Mouse (Mus musculus) adrenal gland (tissue): Measurements from ENCODE around the gene Uqcr11.

Experiments used
- intact Hi-C: fragments of 180-260 bp; cut with DNase I; formaldehyde crosslinking; loops from one replicate; pipeline ENCODE4 v1.15.1; 2025

Uqcr11 gene

DNA sequence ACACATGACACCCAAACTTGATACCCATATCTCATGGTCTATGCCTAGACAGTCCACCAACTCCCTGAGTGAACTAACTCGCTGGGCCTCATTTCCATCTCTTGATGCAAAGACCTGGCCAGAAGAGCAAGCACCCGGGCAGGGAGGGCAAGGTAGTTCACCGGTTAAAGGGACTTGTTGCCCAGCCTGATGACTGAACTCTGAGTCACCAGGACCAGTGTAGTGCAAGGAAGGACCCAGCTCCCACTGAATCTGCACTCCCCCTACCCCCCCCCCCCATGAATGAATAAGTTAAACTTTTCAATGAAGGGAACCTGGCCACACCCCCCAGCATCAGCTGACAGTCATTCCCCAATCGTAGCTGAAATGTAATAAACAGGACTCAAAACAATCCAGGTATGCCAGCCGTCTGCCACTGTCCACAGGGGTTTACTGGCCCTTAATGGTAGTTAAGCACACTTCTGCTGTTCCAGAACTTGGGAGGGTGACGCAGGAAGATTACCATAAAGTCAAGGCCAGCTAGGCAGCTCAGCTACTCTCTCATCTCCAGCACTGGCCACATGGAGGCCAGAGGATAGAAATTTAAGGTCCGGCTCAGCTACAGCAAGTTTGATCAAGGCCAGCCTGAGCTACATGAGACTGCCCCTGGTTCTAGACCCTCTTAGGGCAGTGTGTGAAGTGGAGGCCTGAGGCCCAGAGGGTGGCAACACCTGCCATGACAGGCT lies 23.8 kb downstream of the Uqcr11 start:
- intact Hi-C loops, result no loop called here

DNA sequence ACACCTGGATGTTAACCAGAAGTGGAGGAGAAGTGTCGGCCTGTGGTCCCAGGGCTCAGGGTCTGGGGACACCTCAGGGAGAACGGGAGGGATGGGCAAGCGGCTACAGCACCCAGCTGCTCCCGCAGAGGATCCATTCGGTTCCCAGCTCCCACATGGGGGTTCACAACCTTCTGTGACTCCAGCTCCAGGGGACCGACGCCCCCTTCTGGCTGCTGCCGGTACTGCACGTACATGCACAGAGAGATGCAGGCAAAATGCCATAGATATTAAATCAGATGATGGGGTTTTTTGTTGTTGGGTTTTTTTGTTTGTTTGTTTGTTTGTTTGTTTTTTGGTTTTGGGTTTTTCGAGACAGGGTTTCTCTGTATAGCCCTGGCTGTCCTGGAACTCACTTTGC lies 28.9 kb downstream of the Uqcr11 start:
- intact Hi-C loops, result loop anchor here (5.0 kb wide), 3 partner anchors 55 to 180 kb away; partner anchors contain the start of gene Tcf3

DNA sequence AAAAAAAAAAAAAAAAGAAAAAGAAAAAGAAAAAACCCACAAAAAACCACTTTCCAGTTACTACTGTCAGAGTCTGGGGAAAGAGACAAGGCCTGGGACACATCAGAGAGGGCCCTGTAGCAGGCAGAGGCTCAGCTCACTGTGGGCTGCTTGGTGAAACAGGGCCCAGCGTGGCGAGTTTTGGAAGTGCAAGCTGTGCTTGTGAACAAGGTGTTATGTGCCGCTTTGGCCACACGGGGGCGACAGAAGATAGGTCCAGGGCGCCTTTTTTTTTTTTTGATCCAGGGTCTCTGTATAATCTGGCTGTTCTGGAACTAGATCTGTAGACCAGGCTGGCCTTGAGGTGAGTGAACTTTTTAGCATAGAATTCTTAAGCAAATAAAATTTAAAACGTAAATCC lies 30.5 kb downstream of the Uqcr11 start:
- intact Hi-C loops, result loop anchor here (5.0 kb wide), 3 partner anchors 56 to 181 kb away; partner anchors contain the start of gene Tcf3

DNA sequence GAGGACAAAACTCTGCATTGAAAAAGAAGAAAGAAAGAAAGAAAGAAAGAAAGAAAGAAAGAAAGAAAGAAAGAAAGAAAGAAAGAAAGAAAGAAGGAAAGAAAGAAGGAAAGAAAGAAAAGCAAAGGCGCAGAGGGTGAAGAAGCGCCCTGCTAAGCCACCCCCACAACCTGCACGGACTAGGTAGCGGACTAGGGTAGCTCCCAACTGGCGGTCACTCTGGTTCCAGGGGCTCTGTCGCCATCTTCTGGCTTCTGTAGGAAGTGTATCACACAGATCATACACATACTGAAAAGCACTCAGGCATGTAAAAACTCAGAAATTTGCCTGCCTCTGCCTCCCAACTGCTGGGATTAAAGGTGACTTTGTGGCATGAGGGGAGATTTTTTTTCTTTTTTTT lies 32.6 kb downstream of the Uqcr11 start:
- intact Hi-C loops, result loop anchor here (2.0 to 5.0 kb wide), 3 partner anchors 23 to 82 kb away; partner anchors contain the start of gene Rps15

DNA sequence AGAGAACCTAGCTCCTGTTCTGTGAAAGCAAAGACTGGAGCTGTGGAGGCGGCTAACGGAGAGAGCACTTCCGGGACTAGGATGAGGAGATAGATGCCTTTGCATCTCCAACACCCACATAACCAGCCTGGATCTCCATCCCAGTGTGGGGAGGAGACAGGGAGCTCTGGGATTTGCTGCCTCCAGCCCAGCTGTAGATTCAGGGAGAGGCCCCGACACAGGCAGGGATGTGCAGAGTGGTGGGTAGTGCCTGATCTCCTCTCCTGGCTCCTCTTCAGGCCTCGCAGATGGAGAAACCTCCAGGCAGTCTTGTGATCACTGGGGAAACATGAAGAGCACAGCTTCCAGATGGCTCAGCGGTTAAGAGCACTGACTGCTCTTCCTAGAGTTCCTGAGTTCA lies 33.9 kb downstream of the Uqcr11 start:
- intact Hi-C loops, result loop anchor here (5.0 kb wide), 2 partner anchors 35 to 80 kb away; partner anchors contain the start of gene Rps15

DNA sequence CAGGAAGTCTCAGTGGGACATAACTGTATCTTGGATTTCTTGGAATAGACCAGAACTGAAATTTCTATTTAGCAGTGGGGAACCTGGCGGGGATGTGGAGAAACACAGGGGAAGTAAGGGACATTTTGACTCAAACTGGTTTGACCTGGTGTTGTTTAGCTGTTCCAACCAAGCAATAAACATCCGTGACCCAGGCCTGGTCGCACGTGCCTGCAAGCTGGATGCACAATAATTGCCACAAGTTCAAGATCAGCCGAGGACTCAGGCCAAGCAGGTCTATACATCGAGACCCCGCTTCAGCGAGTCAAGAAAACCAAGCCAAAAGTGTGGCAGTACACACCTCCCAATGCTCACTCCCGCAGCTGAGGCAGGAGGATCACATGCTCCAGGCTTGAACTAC lies 34.6 kb downstream of the Uqcr11 start:
- intact Hi-C loops, result loop anchor here (5.0 kb wide), 2 partner anchors 35 to 80 kb away; partner anchors contain the start of gene Rps15

DNA sequence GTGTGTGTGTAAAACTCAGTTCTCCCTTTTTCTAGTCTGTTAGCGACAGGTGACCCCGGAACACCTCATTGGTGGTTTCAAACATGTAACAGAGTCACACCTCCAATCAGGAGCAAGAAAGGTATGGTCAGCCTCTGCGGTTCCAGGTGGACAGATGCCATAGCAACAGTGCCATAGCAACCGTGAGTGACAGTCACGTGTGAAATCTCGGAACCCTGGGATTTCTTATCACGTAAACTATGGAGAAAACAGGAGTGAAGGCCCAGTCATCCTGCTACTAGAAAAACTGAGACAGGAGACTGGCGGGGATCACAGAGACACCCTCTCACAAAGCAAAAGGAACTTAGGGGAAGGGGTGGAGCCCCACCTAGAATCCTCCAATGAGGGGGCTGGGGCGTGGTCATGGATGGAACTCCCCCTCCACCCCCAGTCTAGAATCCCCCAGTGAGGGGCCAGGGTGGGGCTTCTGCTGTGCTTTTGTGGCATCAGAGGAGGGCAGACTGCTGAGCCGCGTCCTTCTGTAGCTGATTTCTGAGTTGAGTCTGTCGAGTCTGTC lies 35.1 kb downstream of the Uqcr11 start:
- intact Hi-C loops, result loop anchor here (5.0 kb wide), 2 partner anchors 34 to 79 kb away; partner anchors contain the start of gene Rps15

DNA sequence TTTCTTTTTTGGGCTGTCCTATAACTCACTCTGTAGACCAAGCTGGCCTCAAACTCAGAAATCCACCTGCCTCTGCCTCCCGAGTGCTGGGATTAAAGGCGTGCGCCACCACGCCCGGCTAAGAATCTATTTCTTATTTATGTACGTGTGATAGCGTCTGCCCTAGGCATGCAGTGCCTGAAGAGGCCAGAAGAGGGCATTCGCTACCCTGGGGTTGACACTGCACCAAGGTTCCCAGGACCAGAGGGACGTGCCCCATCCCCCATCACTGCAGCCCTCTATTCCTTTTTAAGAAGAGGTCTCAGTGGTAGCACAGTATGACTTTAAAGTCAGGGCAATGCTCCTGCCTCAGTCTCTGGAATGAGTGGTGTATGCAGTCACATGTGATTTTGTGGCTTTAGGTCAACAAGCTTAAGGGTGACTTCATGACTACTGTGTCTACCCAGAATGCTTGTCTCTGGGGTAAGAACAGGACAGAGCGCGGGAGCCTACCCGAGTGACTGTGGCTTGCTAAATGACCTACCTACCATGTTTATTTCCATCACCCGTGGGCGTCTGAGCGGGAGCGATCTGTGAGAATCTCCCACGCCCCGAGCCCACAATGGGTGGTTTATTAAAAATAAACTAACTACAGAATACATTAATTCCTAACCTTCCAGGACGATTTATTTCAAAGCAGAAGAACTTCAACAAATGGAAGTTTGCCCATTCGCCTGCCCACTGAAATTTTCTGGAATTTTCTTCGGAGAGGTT lies 36.5 kb downstream of the Uqcr11 start:
- intact Hi-C loops, result loop anchor here (5.0 kb wide), 2 partner anchors 33 to 78 kb away; partner anchors contain the start of gene Rps15

DNA sequence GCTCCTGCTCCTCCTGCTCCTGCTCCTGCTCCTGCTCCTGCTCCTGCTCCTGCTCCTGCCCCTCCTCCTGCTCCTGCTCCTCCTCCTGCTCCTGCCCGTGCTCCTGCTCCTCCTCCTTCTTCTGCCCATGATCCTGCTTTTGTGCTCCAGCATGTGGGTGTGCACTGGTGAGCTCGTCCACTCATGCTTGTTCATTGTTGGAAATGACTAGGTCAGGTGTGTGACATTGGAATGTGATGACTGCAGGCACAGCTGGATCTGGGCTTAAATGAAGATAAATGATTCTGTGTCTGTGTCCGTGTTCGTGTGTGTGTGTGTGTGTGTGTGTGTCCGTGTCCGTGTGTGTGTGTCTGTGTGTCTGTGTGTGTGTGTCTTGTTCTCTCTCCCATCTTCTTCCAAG lies 38.2 kb downstream of the Uqcr11 start:
- intact Hi-C loops, result no loop called here

DNA sequence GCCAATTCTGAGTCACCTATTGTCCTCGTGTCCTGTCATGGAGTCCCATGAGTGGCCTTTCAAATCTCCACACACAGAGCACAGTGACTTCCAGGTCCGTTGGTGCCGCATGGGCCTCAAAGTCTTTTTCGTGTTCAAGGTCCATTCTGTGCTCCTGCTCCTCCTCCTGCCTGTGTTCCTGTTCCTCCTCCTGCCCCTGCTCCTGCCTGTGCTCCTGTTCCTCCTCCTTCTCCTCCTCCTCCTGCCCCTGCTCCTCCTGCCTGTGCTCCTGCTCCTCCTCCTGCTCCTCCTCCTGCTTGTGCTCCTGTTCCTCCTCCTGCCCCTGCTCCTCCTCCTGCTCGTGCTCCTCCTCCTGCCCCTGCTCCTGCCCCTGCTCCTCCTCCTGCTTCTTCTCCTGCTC lies 38.7 kb downstream of the Uqcr11 start:
- intact Hi-C loops, result no loop called here

DNA sequence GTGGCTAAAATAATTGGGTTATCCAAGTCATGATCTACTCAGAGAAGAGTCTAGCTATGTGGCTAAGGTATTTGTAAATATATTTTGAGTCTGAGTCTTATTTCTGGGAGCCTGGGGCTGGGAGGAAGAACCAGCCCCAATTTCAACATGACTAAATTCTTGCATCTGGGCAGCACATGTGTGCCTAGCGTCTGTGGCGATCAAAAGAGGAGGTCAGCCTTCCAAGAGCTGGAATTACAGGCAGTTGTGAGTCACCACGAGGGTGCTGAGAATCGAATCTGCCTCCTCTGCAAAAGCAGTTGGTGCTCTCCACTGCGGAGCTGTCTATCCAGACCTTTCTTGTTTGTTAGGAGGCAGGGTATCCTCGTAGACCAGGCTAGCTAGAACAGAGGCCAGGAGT lies 40.9 kb downstream of the Uqcr11 start:
- intact Hi-C loops, result no loop called here

DNA sequence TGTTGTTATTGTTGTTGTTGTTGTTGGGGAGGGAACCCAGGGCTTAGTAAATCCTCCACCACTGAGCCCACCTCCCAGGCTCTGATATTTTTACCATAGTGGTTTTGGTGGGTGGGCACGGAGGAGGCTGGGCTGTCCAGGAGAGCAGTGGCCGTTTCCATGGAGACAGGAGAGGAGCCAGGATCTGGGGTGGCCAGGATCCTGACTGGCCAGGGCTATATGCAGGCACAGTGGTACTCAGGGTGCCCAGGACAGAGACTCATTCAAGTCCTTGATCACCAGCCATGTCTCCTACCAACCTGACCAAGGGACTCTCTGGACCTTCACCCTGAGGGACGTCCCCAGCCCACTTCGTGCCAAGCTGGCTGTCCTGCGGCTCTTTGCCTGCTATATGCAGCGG lies 42.9 kb downstream of the Uqcr11 start:
- intact Hi-C loops, result no loop called here

DNA sequence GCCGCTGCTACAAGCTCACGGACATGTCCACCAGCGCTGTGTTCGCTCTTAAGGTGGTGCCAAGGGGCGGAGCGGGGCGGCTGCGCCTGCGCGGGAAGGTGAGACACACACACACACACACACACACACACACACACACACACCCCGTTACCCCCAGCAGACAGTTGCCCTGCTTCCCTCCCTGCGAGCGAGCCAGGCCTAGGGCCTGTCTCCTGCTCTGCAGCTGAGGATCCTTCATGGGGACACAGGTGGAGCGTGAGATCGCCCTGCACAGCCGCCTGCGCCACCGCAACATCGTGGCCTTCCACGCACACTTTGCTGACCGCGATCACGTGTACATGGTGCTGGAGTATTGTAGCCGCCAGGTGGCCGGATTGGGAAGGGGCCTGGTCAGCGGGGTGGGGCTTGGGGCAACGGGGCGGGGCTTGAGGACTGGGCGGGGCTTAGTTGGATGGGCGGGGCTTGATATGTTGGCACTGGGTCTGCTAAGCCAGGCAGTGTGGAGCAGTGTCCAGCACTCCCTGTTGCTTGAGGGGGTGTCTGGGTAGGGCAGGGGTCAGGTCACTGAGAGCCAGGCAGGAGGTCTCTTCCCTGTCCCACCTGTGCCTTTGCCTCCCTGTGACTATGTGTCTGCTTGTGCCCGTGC lies 48.5 kb downstream of the Uqcr11 start:
- intact Hi-C loops, result no loop called here

DNA sequence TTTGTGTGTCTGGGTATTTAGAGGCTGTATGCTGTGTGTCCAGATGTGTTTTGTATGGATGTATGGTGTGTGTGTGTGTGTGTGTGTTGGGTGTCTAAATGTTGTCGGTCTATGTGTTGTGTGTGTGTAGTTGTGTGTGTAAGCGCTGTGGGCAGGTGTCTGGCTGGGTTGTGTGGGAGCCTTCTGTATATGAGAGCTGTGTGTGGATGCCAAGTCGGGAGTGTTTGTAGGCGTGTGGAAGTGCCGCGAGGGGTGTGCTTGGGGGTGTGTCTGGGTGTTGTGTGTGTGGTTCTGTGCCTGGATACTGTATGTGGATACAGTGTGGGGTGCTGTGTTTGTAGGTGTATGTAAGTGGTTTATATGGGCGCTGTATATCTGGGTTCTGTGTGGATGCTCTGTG lies 49.3 kb downstream of the Uqcr11 start:
- intact Hi-C loops, result no loop called here

DNA sequence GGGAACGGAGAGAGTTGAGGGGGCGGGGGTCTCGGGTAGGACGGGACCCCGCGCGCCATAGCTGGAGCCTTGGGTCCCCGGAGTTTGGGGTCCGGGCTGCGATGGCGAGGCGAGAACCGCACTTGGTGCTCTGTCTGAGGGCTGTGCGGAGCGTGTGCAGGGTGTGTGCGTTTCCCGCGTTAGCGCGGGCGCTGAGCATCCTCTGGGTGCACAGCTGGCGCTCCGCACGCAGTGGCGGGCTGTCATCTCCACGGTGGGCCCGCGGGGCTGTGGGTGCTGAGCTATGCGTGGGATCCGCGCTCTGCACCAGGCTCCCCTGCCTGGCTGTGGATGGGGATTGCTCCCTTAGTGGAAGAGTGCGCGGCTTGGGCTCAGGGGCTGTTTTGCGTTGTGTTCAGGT lies 49.9 kb downstream of the Uqcr11 start:
- intact Hi-C loops, result no loop called here

DNA sequence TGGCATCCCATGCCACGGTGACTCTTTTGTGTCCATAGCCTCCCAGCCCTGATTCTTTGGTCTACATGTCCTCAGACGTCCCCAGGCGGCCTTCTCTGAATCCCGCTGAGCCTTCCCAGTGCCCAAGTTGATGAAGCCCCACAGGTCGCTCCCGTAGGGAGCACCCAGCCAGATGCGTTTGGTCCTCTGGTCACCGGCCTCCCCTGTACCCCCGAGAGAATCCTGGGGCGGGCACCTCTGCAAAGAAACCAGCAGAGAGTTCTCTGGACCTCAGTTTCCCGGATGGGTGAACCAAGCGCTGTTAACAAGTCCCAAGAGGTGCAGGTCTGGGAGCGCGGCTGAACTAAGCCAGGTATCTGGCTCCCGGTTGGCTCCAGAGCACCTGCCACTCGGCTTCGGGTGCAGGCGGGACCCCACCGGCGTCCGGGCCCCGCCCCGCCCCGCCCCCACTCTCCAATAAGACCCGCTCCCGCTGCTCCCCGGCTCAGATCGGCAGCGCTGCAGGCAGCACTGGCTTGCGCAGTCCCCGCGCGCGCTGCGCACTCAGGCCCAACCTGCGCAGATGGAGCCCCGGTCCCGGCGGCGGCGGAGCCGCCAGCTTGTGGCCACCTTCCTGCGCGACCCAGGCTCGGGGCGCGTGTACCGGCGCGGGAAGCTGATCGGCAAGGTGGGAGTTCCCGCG lies 50.5 kb downstream of the Uqcr11 start, which contains the start of gene Plk5:
Gene Plk5 (plus strand): TSS at position 459 of the 682 bp plus-strand sequence.
- intact Hi-C loops, result no loop called here

DNA sequence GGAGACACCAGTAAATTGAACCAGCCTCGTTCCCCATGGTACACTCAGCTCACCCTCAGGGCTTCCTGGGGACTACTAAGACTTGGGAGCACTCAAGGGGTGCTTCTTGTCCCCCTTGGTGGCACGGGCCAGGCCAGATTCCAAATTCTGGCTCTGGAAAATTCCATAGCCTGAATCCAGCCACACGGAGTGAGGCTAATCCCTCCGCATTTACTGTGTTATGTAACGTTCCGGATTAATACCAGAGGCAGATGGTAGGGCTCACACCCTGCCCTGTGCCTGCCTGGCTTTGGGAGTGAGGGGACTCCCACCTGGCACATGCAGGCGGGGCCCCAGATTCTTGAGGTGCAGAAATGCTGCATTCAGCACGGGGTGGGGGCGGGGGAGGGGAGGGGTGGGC lies 51.2 kb downstream of the Uqcr11 start:
- intact Hi-C loops, result no loop called here
